Mouse (Mus musculus): ENCODE results near the gene Prss56.

The Prss56 gene

GRCm38 (mm10) chr1:87183013-87183412 is at the start of gene Prss56:
Gene Prss56, plus strand, starts transcription at chr1:87183313.
- no peak for DNase-seq

- DNase-seq: no peak
These were observed 41.6 kb upstream of the Prss56 start for GRCm38 (mm10) chr1:87141550-87141949.

GRCm38 (mm10) chr1:87142456-87142855 is 40.7 kb upstream of the Prss56 start:
- no peak for DNase-seq

- no peak for DNase-seq
These were observed 40.0 kb upstream of the Prss56 start for GRCm38 (mm10) chr1:87143141-87143540.

- DNase-seq: no peak
These were observed 33.7 kb upstream of the Prss56 start for GRCm38 (mm10) chr1:87149422-87149821.

- DNase-seq: no peak
These were observed 31.8 kb upstream of the Prss56 start for GRCm38 (mm10) chr1:87151286-87151685.

- no peak for DNase-seq
These were observed 29.2 kb upstream of the Prss56 start for GRCm38 (mm10) chr1:87153776-87154500.

- no peak for DNase-seq
These were observed 28.5 kb upstream of the Prss56 start for GRCm38 (mm10) chr1:87154501-87155120.

- DNase-seq: no peak
These were observed 27.4 kb upstream of the Prss56 start for GRCm38 (mm10) chr1:87155531-87156198.

- DNase-seq: no peak
These were observed 26.9 kb upstream of the Prss56 start, which contains the start of gene Ecel1 for GRCm38 (mm10) chr1:87156199-87156587. Gene Ecel1, minus strand, starts transcription at chr1:87156521.

GRCm38 (mm10) chr1:87159396-87159795 is 23.7 kb upstream of the Prss56 start:
- DNase-seq: no peak

GRCm38 (mm10) chr1:87164164-87164795 is 18.8 kb upstream of the Prss56 start:
- DNase-seq: no peak

- DNase-seq: no peak
These were observed 18.3 kb upstream of the Prss56 start for GRCm38 (mm10) chr1:87164796-87165184.

GRCm38 (mm10) chr1:87170458-87170857 is 12.7 kb upstream of the Prss56 start:
- no peak for DNase-seq

GRCm38 (mm10) chr1:87171312-87171711 is 11.8 kb upstream of the Prss56 start:
- DNase-seq: no peak

GRCm38 (mm10) chr1:87172316-87172715 is 10.8 kb upstream of the Prss56 start:
- DNase-seq: no peak

GRCm38 (mm10) chr1:87174006-87174955 is 8.8 kb upstream of the Prss56 start:
- peak; percentile 40 for DNase-seq

GRCm38 (mm10) chr1:87175852-87176292 is 7.2 kb upstream of the Prss56 start:
- no peak for DNase-seq

GRCm38 (mm10) chr1:87180896-87181295 is 2.2 kb upstream of the Prss56 start:
- no peak for DNase-seq

GRCm38 (mm10) chr1:87183998-87184750 is 1.1 kb downstream of the Prss56 start:
- DNase-seq: no peak

GRCm38 (mm10) chr1:87184751-87185139 is 1.6 kb downstream of the Prss56 start:
- peak; percentile 48 for DNase-seq

Data from cerebellum, adult 11 months (tissue).